Mouse (Mus musculus) frontal cortex, adult (tissue): ENCODE measurements around the gene Cfap57.

Experiments used
- ATAC-seq: cut with Nextera tagmentation; 2 replicates; pipeline ENCODE4 v1.9.2; 2017; ENCODE audit warnings: mild to moderate bottlenecking, moderate library complexity, mixed read lengths; ENCODE audit not compliant: low TSS enrichment

Gene Cfap57

DNA sequence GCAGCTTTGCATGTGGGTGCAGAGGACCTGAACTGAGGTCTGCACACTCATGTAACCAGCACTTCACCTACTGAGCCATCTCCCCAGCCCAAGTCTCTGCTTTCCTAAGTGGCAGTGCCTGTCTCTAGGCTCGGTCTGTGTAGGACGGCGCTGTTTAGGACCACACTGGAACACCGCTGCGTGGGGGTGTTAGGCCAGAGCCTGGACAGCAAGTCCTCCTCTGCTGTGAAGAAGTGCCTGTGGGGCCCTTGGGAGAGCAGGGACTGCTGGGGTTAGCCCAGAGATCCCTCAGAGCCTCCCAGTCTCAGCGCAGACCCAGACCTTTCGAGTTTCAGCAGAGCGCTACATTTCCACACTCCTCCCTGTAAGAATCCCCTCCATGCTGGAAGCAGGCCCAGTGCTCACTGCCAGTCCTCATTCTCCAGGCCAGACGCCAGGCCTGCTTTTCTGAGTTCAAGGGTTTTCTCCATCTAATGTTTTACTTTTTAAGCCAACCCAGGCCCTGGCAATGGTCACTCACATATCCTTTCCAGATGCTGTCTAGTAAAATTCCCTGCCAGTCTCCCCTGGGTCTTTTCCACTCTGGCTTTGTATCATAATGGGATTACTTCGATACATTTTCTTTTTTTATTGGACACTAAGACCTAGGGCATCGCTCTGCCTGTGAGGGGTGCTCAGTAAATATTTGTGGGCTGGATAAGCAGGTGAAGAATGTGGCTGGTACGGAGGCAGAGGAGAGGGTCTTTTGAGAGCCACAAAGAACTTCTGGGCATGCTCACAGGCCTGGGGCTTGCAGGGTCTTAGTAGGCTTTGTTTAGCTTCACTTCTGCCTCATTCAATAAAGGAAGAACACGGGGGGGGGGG, 56.3 kb downstream of the Cfap57 start:
- ATAC-seq: no peak

DNA sequence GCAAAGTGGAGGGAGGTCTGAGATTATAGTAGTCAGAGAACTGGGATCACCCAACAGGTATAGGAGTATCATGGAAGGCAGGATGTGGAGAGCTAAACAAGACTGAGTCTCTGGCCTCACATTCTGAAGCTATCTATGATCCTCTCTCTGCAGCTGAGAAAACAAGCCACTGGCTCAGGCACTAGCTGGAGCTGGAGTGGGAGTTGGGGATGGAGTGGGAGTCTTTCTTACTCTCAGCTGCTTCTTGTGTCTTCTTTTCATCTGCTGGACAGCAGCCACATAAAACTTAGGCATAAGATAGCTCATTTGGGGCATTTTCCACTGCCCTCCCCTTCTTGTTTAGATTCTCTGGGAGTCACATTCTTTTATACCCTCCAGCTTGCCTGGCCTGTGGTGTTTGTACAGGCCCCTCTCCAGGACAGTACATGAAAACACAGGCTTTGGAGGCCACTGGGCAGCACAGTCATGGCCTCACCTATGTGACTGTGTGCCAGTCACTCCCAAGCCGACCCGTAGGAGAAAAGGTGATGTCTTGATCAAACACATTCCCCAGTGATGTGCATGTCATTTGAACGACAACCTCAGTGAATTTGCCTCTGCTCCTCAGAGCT, 67.4 kb downstream of the Cfap57 start:
- peak; percentile 85; the same call in 1 of the 2 replicates for ATAC-seq

DNA sequence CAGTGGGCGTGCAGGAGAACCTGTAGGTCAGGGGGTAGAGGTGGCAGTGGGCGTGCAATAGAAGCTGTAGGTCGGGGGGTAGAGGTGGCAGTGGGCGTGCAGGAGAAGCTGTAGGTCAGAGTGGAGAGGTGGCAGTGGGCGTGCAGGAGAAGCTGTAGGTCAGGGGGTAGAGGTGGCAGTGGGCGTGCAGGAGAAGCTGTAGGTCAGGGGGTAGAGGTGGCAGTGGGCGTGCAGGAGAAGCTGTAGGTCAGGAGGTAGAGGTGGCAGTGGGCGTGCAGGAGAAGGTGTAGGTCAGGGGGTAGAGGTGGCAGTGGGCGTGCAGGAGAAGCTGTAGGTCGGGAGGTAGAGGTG, 72.5 kb downstream of the Cfap57 start:
- ATAC-seq: peak; percentile 60

DNA sequence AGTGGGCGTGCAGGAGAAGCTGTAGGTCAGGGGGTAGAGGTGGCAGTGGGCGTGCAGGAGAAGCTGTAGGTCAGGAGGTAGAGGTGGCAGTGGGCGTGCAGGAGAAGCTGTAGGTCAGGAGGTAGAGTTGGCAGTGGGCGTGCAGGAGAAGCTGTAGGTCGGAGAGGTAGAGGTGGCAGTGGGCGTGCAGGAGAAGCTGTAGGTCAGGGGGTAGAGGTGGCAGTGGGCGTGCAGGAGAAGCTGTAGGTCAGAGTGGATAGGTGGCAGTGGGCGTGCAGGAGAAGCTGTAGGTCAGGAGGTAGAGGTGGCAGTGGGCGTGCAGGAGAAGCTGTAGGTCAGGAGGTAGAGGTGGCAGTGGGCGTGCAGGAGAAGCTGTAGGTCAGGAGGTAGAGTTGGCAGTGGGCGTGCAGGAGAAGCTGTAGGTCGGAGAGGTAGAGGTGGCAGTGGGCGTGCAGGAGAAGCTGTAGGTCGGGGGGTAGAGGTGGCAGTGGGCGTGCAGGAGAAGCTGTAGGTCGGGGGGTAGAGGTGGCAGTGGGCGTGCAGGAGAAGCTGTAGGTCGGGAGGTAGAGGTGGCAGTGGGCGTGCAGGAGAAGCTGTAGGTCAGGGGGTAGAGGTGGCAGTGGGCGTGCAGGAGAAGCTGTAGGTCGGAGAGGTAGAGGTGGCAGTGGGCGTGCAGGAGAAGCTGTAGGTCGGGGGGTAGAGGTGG, 73.0 kb downstream of the Cfap57 start:
- ATAC-seq: peak; percentile 60; the same call in 1 of the 2 replicates

DNA sequence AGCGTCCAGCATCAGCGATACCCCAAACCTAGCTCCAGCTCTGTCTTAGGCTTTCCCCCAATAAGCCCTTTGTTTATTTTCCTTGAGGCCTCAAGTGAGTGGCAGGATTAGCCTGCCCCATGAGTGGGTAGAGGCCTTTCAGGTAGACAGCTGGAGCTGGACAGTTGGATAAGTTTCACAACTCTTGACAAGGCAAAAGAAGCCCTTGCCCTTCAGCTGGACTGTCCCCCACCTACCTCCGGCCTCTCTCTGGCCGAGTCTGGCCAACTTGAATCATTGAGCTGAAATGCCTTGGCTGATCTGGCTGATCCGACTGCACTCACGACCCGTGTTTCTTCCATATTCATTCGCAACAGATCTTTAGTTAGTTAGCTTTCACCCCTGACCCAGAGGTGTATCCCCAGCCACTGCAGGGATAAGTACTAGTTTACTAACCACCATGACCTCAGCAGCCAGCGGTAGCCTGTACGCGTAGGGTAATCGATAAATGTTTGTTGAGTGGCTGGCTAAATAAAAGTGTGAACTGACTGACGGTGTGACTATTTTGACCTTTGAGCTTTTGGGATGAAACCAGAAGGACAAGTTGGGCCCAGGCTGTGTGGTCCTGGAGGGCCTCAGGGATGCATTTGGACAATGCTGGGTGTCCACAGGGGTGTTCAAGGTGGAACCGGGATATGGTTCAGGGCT, 76.0 kb downstream of the Cfap57 start:
- no peak for ATAC-seq

DNA sequence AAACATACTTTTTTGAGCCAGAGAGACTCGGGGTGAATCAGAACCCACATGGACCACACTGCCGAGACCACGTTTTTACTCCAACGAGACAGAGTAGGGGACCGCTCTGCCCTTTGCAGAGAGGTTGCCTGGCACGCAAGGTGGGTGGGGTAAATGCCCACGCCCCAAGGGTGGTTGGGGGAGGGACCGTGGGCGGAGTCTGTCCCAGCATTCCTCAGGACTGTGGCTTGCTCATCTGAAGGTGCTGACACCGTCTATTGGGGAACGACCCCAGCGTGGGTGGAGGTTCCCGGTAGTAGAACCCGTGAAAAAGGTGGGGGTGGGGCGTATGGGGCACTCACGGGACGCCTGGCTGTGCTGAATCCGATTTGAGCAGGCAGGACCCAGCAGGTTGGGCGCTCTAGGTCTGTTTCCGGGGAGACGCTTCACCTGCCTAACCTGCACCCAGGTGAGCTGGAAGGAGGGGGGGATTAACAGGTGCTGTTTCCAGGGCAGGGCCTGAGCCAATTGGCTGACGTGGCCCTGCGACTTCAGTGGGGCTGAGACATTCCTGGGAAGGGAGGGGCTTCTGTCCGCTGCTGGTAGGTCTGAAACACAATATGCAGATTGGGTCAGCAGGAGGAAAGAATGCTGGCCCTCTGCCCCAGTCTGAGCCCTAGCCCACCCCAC, 76.9 kb downstream of the Cfap57 start, which contains the start of gene Tmem125:
Gene Tmem125 (minus strand): TSS at position 453 of the 669 bp plus-strand sequence.
- ATAC-seq: no peak

DNA sequence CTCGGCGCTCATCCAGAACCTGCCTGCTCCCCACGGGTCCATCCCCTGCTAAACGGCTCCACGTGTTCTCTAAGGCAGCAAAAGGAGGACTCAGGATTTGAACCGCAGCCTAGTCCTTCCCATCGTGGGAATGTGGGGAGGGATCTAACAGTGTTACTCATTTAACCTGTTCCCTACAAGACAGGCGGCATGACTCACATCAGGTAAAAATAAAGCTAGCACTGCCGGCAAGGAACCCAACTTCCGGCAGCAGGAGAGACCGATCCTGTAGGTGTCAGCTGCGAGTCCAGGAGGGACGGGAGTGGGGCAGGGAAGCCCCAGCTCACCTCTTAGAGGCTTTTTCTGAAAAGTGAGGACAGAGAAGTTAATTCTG, 77.4 kb downstream of the Cfap57 start:
- ATAC-seq: peak; percentile 75

DNA sequence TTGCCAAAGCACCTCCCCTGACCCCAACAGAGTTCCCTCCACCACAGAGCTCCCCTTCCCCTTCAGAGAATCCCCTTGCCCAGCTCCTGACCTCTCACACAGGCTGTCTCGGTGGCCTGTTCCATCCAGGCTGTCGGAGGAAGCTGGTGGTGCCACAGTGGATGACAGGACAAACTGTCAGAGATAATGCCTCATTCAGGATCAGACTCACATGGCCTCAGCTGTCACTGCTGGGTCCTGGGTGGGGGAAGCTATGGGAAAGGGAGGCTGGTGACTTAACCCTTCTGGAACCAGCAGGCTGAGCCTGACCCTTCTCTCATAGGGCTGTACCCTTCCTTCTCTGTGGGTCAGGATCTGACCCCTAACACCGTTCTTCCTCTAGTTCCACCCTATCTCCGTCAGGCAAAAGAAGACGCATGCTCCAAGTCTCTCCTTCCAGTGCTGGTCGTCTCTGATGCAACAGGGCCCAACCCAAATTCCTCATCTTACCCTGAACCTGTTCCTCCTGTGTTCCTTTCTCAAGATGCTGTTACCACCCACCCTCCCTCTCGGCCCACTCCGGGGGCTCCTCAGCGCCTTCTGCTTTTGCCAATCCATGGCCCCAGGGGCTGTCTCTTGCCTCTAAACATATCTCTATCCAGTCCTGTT, 77.9 kb downstream of the Cfap57 start:
- ATAC-seq: 0 out of 2 replicates have a peak, but pooled peaks have one; percentile 24

DNA sequence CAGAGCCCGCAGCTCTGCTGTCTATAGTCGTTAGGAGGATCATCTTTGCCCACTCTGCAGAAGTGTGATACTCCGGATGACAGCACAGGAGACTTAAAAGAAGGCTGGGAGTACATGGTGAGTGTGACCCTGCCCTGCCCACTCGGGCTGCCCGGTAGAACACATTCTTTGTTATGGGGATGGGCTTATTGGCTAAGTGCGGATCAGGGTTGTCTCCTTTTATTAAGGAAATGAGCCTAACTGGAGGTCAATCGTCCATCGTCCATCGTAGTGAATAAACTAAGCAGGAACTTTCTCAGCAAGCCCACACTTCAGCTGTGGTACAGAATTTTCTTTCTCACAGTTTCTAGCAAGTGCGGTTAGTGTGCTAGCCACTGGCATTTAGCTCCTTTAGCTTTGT, 80.7 kb downstream of the Cfap57 start:
- no peak for ATAC-seq

DNA sequence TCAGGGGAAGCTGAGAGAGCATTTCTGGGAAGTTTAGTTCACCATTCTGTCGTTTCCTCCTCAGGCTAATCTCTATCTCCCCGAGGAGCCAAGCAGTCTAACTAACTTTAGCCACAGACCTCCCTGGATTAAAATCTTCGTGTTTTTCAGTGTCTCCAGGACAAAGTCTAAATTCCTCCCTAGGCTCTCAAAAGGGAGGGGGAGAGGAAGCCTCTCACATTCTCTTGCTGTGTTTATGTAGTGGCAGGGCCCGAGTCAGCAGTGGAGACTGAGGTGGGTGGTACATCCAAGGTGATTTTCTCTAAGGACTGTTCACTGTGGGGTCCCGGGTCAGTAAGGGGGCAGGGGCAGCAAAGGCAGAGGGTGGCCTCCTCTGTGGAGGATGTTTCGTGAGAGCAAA, 82.8 kb downstream of the Cfap57 start:
- no peak for ATAC-seq

DNA sequence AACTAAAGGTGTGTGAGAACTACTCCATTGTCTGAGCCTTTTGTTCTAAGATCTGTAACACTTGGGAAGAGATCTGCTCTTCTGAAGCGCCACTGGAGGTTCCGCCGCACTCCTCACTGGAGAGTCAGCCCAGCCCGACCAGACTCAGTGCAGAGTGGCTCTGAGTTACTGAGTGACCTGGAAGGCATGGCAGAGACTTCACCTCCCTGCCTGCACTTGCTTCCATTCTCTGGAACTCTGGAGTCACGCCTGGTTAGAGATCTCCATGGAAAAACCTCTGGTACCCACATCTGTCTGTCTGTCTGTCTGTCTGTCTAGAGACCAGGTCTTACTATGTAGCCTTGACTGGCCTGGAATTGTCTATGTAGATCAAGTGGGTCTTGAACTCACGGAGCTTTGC, 85.0 kb downstream of the Cfap57 start:
- no peak for ATAC-seq

DNA sequence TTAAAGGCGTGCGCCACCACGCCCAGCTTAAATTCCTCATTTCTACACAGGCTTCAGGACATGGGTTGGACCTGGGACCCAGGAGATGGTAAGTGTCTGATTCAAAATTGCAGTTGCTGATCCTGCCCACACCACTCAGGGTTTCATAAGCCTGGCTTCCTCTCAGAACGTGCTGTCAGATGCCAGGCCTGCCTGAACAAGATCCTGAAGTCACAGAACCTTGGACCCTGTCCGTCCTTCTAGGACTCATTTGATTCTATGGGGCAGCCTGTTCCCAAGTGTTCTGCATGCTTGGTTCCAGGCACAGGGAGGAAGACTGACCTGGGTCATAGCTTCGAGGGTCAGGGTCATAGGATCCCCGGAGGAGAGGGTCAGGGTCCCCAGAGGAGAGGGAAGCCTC, 87.0 kb downstream of the Cfap57 start:
- no peak for ATAC-seq

DNA sequence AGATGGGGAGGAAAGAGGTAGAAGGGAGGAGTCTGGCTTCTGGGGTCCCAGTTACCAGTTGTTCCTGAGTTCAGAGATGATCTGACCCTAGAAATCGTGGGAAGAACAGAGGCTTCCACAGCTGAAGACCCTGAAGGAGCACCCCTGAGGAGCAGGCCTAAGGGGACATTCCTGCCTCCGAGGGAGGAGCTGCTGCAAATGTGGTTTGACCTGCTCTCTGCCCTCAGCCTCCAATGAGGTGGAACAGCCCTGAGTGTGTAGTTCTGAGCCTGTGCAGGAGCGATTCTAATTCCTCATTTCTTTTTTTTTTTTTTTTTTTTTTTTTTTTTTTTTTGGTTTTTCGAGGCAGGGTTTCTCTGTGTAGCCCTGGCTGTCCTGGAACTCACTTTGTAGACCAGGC, 87.4 kb downstream of the Cfap57 start:
- no peak for ATAC-seq

DNA sequence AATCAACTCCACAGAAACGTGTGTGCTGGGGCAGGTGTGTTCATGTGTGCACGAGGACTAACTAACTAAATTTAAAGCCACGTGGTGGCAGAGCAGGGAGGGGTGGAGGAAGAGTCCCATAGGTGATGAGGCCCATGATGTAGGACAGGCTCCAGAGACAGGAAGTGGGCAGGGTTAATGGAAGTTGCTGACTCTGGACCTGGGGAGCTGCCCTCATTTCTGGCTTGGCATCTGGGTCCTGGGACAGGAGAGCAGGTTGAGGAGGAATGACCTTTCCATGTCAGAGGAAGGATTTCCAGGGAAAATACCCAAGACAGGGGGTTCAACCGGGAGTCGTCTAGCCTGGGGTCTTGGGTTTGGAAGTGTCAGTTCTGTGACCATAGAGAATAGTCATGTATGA, 87.9 kb downstream of the Cfap57 start:
- ATAC-seq: no peak

DNA sequence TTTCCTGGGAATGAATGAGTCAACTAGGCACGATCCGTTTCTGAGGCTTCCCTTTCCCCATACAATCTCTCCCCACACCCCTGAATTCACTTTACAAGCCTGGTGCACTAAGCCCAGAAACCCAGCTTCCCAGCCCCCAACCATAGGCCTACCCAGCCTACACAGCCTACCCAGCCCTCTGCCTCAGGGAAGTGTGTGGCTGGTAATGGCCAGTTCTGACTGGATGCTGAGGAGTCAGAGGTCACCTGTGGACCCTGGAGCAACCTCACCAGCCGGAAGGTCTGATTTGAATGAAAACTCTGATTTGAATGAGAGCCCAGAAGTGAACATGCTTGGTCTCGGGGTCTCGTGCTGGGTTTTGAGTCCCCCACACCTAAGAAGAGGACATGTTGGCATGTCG, 92.9 kb downstream of the Cfap57 start:
- ATAC-seq: no peak

DNA sequence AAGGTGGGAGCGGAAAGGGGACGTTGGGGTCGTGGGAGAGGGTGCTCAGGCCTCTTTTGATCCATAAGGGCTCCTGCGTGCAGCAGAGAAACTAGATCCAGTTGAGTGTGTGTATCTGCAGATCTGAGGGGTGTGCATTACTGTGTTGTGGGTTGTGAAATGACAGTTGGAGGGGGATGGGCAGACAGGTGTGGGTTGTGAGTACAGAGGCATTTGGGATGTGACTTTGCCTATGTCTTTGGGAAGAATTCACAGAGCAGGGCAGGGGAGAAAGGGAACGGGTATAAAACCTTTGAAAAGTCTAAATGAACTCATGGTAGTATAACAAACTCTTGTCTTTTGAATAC, 93.3 kb downstream of the Cfap57 start:
- no peak for ATAC-seq

DNA sequence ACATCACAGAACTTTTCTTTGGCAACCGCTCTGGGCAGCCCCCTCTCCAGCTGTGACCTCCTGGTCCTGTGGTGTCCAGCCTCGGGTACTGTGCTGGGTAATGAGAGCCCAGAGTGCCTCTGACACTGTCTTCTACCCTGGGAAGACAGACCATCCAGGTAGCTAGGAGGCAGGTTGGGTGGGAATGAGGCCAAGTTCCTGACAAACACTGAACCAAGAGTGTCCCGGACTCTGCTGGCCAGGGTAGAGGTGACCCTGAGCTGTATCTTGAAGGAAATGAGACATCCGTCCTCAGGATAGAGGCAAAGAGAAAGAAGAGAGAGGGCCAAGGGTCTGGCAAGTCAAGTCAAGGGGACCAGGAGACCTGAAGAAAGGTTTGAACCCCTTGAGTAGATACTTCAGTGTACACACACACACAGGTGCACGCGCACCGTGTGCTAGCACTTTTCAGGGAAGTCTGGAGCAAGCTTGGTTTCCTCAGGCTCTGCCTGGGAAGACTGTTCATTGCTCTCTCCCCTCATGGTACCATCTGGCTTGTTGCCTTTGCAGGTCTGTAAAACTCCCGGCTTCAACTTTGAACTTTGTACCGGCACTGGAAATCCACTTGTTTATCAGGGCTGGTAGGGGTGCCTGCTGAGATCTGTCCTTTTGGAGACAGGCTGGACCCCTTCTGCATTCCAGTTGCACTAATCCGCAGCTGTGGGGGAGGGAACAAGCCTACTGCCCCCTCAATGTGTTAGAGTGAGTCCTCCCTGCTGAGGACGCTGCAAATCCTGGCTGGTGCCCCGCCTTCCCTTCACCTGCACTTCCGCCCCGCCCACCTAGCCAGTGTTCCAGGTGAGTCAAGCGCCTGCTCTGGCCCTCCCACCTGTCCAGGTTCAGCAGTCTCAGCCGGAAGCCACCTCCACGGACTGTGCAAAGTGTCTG, 93.9 kb downstream of the Cfap57 start, which contains the start of gene 2610528J11Rik:
Gene 2610528J11Rik (plus strand): TSS at position 592 of the 927 bp plus-strand sequence.
- ATAC-seq: no peak

DNA sequence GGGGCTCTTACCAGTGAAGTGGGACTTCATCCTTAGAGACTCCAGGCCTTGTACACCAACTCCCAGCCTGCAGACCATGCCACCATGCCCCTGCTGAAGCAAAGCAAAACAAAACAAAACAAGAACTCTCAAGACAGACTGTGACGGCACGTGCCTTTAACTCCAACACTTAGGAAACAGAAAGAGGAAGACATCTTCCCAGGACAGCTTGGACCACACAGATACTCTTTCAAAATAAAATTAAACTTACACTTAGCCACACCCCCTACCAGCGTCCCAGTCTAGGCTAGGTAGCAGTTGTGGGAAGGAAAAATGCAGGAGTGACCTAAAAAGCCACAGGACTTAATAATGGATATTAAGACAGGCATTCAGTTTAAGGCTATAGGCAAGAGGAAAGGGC, 94.8 kb downstream of the Cfap57 start:
- no peak for ATAC-seq

DNA sequence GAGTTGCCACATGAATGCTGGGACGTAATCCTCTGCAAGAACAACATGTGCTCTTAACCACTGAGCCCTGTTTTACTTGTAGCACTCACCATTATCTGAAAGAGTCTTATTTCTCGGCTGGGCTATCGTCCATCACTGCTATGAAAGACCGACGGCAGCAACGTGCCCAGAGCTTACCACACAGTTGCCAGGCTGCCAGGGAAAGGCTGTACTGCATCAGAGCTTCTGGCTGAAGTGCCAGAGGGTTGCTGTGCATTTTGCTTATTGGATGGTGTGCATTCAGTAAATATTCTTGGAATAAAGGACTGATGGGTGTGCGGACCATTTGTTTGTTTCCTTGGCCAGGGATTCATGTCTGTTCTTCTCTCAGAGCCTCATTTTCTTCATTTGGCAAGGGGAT, 96.6 kb downstream of the Cfap57 start:
- no peak; the same call in 1 of the 2 replicates for ATAC-seq

DNA sequence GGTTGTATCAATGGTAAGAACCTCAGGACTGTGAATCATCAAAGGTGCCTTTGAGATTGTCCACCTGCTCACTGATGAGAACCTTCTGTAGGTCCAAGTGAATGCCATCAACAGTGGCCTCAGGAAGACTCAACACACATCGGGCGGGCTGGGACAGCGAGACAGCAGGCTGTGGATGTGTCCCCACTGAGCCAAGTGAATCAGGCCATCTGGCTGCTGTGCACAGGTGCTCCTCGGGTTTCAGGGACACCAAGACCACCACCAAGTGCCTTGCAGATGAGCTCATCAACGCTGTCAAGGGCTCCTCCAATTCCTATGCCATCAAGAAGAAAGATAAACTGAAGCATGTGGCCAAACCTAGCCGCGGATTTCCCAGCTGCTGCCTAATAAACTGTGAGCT, 98.3 kb downstream of the Cfap57 start:
- no peak for ATAC-seq
